Mouse (Mus musculus): ENCODE results near the gene Rpa1. TPM values are rescaled to one million over a fixed set of nuclear protein-coding genes. Genes with fewer than 3 reads are reported as not detected.
"Not testable (repeated sequence)": the region's sequence is repeated elsewhere in the genome, so short reads cannot be mapped to it uniquely, and the experiment has no call there.

Gene Rpa1
- total RNA-seq, 2 experiments from 2014 or later, result 37.6 to 129 TPM

GRCm38 (mm10) chr11:75289120-75289519 lies 59.0 kb downstream of the Rpa1 start:
- ATAC-seq (ENCODE audit: poor library complexity, severe bottlenecking), result no peak

- ATAC-seq (ENCODE audit: poor library complexity, severe bottlenecking), result no peak
Observed at GRCm38 (mm10) chr11:75288517-75288916, 59.6 kb downstream of the Rpa1 start.

GRCm38 (mm10) chr11:75287940-75288339 lies 60.2 kb downstream of the Rpa1 start:
- no peak for ATAC-seq (ENCODE audit: poor library complexity, severe bottlenecking)

- ATAC-seq (ENCODE audit: poor library complexity, severe bottlenecking), result no peak
Observed at GRCm38 (mm10) chr11:75286868-75287267, 61.3 kb downstream of the Rpa1 start.

GRCm38 (mm10) chr11:75285893-75286467 lies 62.1 kb downstream of the Rpa1 start:
- no peak for ATAC-seq (ENCODE audit: poor library complexity, severe bottlenecking)

- not testable (repeated sequence) for ATAC-seq (ENCODE audit: poor library complexity, severe bottlenecking)
Observed at GRCm38 (mm10) chr11:75283784-75284183, 64.3 kb downstream of the Rpa1 start.

GRCm38 (mm10) chr11:75282496-75283120 lies 65.5 kb downstream of the Rpa1 start:
- peak; percentile 23 for ATAC-seq (ENCODE audit: poor library complexity, severe bottlenecking)

- no peak for ATAC-seq (ENCODE audit: poor library complexity, severe bottlenecking)
Observed at GRCm38 (mm10) chr11:75281380-75282256, 66.5 kb downstream of the Rpa1 start.

- ATAC-seq (ENCODE audit: poor library complexity, severe bottlenecking), result no peak
Observed at GRCm38 (mm10) chr11:75280435-75281001, 67.6 kb downstream of the Rpa1 start.

- ATAC-seq (ENCODE audit: poor library complexity, severe bottlenecking), result no peak
Observed at GRCm38 (mm10) chr11:75280066-75280410, 68.1 kb downstream of the Rpa1 start.

GRCm38 (mm10) chr11:75279342-75280065 lies 68.6 kb downstream of the Rpa1 start:
- peak; percentile 69 for ATAC-seq (ENCODE audit: poor library complexity, severe bottlenecking)

- ATAC-seq (ENCODE audit: poor library complexity, severe bottlenecking), result no peak
Observed at GRCm38 (mm10) chr11:75279013-75279341, 69.1 kb downstream of the Rpa1 start.

GRCm38 (mm10) chr11:75278115-75278514 lies 70.0 kb downstream of the Rpa1 start:
- no peak for ATAC-seq (ENCODE audit: poor library complexity, severe bottlenecking)

GRCm38 (mm10) chr11:75275035-75275434 lies 73.1 kb downstream of the Rpa1 start:
- ATAC-seq (ENCODE audit: poor library complexity, severe bottlenecking), result no peak

- ATAC-seq (ENCODE audit: poor library complexity, severe bottlenecking), result no peak
Observed at GRCm38 (mm10) chr11:75273466-75273865, 74.7 kb downstream of the Rpa1 start.

GRCm38 (mm10) chr11:75270985-75271434 lies 77.1 kb downstream of the Rpa1 start:
- no peak for ATAC-seq (ENCODE audit: poor library complexity, severe bottlenecking)

GRCm38 (mm10) chr11:75270276-75270984 lies 77.7 kb downstream of the Rpa1 start:
- ATAC-seq (ENCODE audit: poor library complexity, severe bottlenecking), result no peak

GRCm38 (mm10) chr11:75269213-75269612 lies 78.9 kb downstream of the Rpa1 start:
- ATAC-seq (ENCODE audit: poor library complexity, severe bottlenecking), result no peak

GRCm38 (mm10) chr11:75268492-75268891 lies 79.6 kb downstream of the Rpa1 start:
- no peak for ATAC-seq (ENCODE audit: poor library complexity, severe bottlenecking)

GRCm38 (mm10) chr11:75267826-75268281 lies 80.3 kb downstream of the Rpa1 start:
- no peak for ATAC-seq (ENCODE audit: poor library complexity, severe bottlenecking)

Data from megakaryocyte, adult 5-6 weeks (primary cell).